Mouse (Mus musculus): ENCODE measurements around the gene Sfn. TPM values are rescaled to one million over a fixed set of nuclear protein-coding genes. Genes with fewer than 3 reads are reported as not detected.

The Sfn gene
- polyA plus RNA-seq, 2 experiments: 139 to 295 TPM

DNA sequence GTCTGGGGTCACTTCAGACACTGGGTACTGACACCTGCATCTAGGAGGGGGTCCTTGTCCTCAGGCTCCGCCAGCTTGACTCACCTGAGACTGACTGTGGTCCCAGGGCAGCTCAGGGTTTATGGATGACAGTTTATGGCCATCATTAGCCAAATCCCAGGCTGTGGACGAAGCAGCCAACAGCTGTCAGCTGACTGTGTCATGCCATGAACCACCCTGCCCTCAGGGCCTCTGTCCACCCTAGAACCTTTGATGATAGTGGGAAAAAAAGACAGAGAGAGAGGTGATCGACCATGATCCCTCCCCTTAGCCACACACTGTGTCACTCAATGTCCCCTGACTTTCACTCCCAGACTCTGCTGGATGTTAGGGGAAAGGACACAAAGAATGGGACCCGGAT is 40.3 kb downstream of the Sfn start:
- WGBS: 51% methylated on average over 4 of the region's 4 CpGs
- Histone ChIP-seq H3K9me3 (ENCODE audit: control insufficient read depth, low read length) (no peaks in the 10 kb centered on the region), H3K27ac (replicated peaks; ENCODE audit: low read depth, low read length) (no peak overlapping the region), H3K9ac (ENCODE audit: low read depth, low read length, severe bottlenecking) (no peak overlapping the region), H3K4me3 (replicated peaks; ENCODE audit: low read length) (no peak overlapping the region), H3K27me3 (ENCODE audit: control insufficient read depth, insufficient read depth, low read length) (no peaks in the 10 kb centered on the region), H3K36me3 (ENCODE audit: control insufficient read depth, insufficient read depth, low read length) (no peaks in the 10 kb centered on the region), H3K4me1 (ENCODE audit: control insufficient read depth, insufficient read depth, low read length) (no peaks in the 10 kb centered on the region), H3K4me2 (replicated peaks; ENCODE audit: low read depth, low read length, severe bottlenecking) (no peak overlapping the region)
- no peak for DNase-seq (ENCODE audit: low spot score)
- TF ChIP-seq POLR2A (IDR thresholded peaks at IDR 0.05; ENCODE audit: borderline replicate concordance, extremely low read depth, insufficient read depth, insufficient read length): no peak
- no peak for ATAC-seq (ENCODE audit: low FRiP score, low read depth)

- WGBS: 79% methylated on average over 4 of the region's 4 CpGs
- no peaks in the 10 kb centered on the region for H3K36me3 ChIP-seq (ENCODE audit: control insufficient read depth, insufficient read depth, low read length)
- DNase-seq (ENCODE audit: low spot score): no peak
These were observed 42.1 kb downstream of the Sfn start for GRCm38 (mm10) chr4:133559846-133560245.

GRCm38 (mm10) chr4:133557041-133557717 is 44.8 kb downstream of the Sfn start:
- DNase-seq (ENCODE audit: low spot score): no peak
- Histone ChIP-seq H3K9ac (ENCODE audit: low read depth, low read length, severe bottlenecking) (no peak overlapping the region), H3K27me3 (ENCODE audit: control insufficient read depth, insufficient read depth, low read length) (no peaks in the 10 kb centered on the region), H3K4me2 (replicated peaks; ENCODE audit: low read depth, low read length, severe bottlenecking) (no peak overlapping the region), H3K4me1 (ENCODE audit: control insufficient read depth, insufficient read depth, low read length) (no peaks in the 10 kb centered on the region), H3K27ac (replicated peaks; ENCODE audit: low read depth, low read length) (no peak overlapping the region), H3K36me3 (ENCODE audit: control insufficient read depth, insufficient read depth, low read length) (no peaks in the 10 kb centered on the region), H3K4me3 (replicated peaks; ENCODE audit: low read length) (no peak overlapping the region), H3K9me3 (ENCODE audit: control insufficient read depth, low read length) (no peaks in the 10 kb centered on the region)
- no peak for TF ChIP-seq POLR2A (IDR thresholded peaks at IDR 0.05; ENCODE audit: borderline replicate concordance, extremely low read depth, insufficient read depth, insufficient read length)
- WGBS: 42% methylated on average over 10 of the region's 10 CpGs
- ATAC-seq (ENCODE audit: low FRiP score, low read depth): no peak

More at GRCm38 (mm10) chr4:133559846-133560245, 42.1 kb downstream of the Sfn start:
- Histone ChIP-seq H3K4me3 (replicated peaks; ENCODE audit: low read length) (no peak overlapping the region), H3K9me3 (ENCODE audit: control insufficient read depth, low read length) (no peaks in the 10 kb centered on the region), H3K27me3 (ENCODE audit: control insufficient read depth, insufficient read depth, low read length) (no peaks in the 10 kb centered on the region), H3K4me1 (ENCODE audit: control insufficient read depth, insufficient read depth, low read length) (no peaks in the 10 kb centered on the region), H3K9ac (ENCODE audit: low read depth, low read length, severe bottlenecking) (no peak overlapping the region), H3K27ac (replicated peaks; ENCODE audit: low read depth, low read length) (no peak overlapping the region), H3K4me2 (replicated peaks; ENCODE audit: low read depth, low read length, severe bottlenecking) (no peak overlapping the region)
- no peak for TF ChIP-seq POLR2A (IDR thresholded peaks at IDR 0.05; ENCODE audit: borderline replicate concordance, extremely low read depth, insufficient read depth, insufficient read length)
- ATAC-seq (ENCODE audit: low FRiP score, low read depth): no peak

DNA sequence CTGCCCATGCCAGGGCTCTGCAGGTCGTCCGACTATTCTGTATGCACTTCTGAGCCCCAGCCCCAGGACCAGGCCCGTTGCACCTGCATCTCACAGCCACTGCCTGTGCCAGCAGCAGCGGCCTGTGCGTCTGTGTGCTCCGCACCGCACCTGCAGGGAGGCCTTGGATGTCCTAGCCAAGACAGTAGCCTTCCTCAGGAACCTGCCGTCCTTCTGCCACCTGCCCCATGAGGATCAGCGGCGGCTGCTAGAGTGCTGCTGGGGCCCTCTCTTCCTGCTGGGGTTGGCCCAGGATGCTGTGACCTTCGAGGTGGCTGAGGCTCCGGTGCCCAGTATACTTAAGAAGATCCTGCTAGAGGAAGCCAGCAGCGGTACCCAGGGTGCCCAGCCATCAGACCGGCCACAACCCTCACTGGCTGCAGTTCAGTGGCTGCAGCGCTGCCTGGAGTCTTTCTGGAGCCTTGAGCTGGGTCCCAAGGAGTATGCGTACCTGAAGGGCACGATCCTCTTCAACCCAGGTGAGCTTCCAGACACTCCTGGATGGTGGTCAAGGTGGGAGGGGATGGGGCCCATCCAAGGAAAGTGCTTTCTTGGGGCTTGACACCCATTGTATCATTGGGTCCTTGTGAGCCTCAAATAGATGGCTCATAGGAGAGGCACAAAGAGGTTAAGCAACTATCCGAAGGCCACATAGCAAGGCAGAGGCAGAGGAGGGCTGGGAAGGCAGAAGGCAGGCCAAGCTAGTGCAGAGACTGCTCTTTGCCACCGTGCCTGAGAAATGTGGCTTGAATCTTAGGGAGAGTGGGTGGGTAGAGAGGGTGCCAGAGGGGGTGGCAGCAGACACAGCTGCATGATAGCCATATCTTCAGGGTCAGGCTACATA is 48.3 kb downstream of the Sfn start:
- Histone ChIP-seq H3K9ac (ENCODE audit: low read depth, low read length, severe bottlenecking) (no peak overlapping the region), H3K9me3 (ENCODE audit: control insufficient read depth, low read length) (no peaks in the 10 kb centered on the region), H3K4me3 (replicated peaks; ENCODE audit: low read length) (no peak overlapping the region), H3K4me2 (replicated peaks; ENCODE audit: low read depth, low read length, severe bottlenecking) (no peak overlapping the region), H3K4me1 (ENCODE audit: control insufficient read depth, insufficient read depth, low read length) (no peaks in the 10 kb centered on the region), H3K27ac (replicated peaks; ENCODE audit: low read depth, low read length) (no peak overlapping the region), H3K36me3 (ENCODE audit: control insufficient read depth, insufficient read depth, low read length) (no peaks in the 10 kb centered on the region), H3K27me3 (ENCODE audit: control insufficient read depth, insufficient read depth, low read length) (no peaks in the 10 kb centered on the region)
- no peak for DNase-seq (ENCODE audit: low spot score)
- no peak for ATAC-seq (ENCODE audit: low FRiP score, low read depth)
- 71% methylated on average over 19 of the region's 19 CpGs for WGBS
- no peak for TF ChIP-seq POLR2A (IDR thresholded peaks at IDR 0.05; ENCODE audit: borderline replicate concordance, extremely low read depth, insufficient read depth, insufficient read length)

DNA sequence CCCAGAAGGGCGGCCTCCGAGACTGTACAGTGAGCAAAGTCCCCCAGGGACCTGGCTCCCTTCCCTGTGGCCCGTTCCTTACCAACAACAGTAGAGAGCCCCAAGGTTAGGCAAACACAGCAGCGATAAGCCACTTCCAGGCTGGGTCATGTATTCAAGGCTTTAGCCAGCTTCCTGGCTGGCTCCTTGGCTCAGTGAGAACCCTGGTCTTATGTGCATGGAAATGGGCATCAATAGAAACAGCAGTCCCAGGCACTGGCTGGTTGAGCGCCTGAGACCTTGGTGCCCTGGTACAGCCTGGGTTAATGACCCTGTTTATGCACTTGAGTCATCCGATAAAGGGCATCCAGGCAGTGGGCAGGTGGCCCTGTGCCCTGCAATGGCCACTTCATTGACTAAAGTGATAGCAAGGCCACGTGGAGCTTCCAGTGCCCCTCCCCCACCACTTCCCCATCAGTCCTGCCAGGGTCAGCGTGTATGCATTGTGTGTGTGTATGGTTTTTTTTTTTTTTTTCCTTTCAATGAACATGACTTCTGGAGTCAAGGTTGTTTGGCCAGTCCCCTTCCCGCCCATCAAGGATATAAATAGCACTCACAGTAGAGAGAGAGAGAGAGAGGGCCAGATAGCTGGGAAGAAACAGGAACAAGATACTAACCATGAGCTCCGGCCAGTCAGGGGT is 49.1 kb downstream of the Sfn start, which contains the start of gene Nr0b2:
TSS of gene Nr0b2 (plus strand) at position 609 of the 680 bp plus-strand sequence.
- TF ChIP-seq POLR2A (IDR thresholded peaks at IDR 0.05; ENCODE audit: borderline replicate concordance, extremely low read depth, insufficient read depth, insufficient read length): no peak
- no peak for DNase-seq (ENCODE audit: low spot score)
- Histone ChIP-seq H3K4me3 (replicated peaks; ENCODE audit: low read length) (no peak within 1 kb of the TSS), H3K27me3 (ENCODE audit: control insufficient read depth, insufficient read depth, low read length) (no peaks in the 10 kb centered on the region), H3K9me3 (ENCODE audit: control insufficient read depth, low read length) (no peaks in the 10 kb centered on the region; the same call in 1 of the 2 replicates), H3K4me1 (ENCODE audit: control insufficient read depth, insufficient read depth, low read length) (no peaks in the 10 kb centered on the region), H3K27ac (replicated peaks; ENCODE audit: low read depth, low read length) (no peak within 1 kb of the TSS), H3K9ac (ENCODE audit: low read depth, low read length, severe bottlenecking) (no peak within 1 kb of the TSS), H3K4me2 (replicated peaks; ENCODE audit: low read depth, low read length, severe bottlenecking) (no peak within 1 kb of the TSS), H3K36me3 (ENCODE audit: control insufficient read depth, insufficient read depth, low read length) (no peaks in the 10 kb centered on the region)
- ATAC-seq (ENCODE audit: low FRiP score, low read depth): no peak
- WGBS: 78% methylated on average over 10 of the region's 10 CpGs

All from limb, embryonic 14.5 days (tissue).